Mouse (Mus musculus): ENCODE data around the gene Jam2.

The Jam2 gene

DNA sequence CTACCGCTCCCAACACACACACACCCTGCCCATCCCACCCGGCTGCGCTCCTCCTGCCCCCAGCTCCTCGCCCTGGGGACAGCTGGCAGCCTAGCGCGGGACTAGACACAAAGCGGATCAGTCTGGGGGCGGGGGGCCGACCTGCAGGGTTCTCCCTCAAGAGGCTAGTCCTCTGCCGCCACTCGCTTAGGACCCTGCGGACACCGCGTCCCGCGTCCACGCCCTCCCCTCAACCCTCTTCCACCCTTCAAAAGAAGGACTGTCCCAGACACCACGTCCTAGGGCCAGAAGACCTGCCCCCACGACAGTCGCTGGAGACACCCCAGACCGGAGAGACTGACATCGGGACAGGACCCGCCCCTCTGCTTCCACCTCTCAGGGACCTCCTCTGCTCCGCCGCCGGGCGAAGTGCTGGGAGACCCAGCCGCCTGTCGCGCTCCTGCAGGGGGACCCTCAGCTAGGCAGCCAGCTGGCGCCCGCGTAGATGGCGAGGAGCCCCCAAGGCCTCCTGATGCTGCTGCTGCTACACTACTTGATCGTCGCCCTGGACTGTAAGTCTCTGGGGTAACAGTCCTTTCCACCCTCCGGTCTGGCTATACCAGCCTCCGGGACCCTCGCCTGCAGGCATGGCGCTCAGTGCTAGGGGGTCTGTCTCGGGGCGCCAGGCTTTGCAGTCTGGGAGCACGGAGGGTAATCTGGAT is at the start of gene Jam2:
Gene Jam2 (plus strand): TSS at position 121 of the 701 bp plus-strand sequence.
- peak; percentile 73 for DNase-seq (ENCODE audit: low spot score)

DNA sequence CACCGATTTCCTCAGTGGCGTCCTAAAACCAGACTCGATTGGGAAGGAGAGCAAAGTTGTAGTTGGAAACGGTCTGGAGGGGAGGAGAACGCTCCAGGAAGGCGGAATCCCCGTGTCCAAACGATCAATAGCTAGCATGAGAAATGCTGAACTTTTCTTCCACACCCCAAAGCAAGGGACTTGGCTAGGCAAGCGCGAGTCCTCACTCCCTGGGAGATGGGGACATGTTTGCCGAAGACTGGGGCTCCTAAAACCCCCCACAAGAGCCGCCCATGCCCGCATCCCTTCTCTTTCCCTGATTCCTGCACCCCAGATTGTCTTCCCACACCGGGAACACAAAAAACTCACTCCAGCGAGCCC is 39.1 kb upstream of the Jam2 start:
- no peak for DNase-seq (ENCODE audit: low spot score)

DNA sequence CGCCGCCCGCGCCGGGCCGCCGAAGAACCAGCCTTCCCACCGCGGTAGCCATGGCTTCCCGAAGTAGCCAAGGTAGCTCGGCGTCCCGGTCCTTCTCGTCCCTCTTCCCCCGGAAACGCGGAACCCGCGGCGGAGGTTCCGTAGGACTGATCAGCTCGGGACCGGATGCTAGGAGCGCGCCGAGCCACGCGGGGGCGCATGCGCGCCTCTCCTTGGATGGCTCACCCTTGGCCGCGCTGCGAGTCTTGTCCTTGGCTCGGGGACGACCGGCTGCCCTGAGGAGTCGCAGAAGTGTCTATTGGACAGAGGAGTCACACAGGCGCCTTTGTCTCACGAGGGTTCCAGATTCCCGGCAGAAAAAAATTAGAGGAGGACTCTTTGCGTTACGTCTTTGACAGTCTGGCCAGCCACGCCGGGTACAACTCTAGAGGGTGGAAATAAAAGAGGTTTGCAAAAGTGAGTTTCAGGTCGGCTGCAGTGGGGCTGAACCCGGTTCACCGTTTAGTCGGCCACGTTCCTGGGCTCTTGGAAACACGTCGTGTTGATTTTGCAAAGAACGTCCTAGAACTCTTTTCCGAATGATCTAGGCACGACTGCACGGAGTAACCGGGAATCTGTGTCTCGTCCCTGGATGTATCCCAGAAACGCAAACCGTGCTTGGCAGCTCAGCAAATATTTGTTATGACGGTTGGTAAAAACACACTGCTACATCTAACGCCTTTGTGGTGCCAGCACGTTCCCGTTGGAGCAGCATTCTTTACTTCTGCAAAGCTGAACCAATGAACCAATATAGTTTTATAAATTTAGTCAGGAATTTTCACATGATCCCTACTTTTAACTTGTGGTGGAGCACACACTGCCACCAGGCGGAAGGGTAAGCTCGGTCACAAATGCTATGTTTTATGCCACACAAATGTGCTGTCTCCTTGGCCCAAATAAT is 38.5 kb upstream of the Jam2 start, which contains the start of gene Mrpl39:
Gene Mrpl39 (minus strand): TSS at position 577 of the 940 bp plus-strand sequence.
- DNase-seq (ENCODE audit: low spot score), result peak; percentile 89

DNA sequence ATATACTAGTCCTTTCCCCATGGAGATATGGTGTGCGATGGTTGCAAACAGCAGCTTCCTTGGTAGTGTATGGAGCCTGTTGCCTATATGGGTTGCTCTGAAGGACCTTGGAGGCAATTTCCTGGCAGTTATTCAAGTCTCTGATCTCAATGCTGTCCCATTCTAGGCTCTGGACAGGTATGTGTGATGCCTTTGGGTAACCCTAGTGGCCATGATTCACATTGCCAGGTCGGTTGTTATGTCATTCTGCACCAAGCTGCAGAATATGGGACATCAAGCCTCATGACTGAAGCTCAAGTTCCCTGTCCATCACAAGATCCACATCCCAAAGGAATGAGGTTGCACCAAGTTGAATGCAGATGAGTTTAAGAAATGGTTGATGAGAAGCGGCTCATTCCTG is 36.6 kb upstream of the Jam2 start:
- DNase-seq (ENCODE audit: low spot score), result no peak

DNA sequence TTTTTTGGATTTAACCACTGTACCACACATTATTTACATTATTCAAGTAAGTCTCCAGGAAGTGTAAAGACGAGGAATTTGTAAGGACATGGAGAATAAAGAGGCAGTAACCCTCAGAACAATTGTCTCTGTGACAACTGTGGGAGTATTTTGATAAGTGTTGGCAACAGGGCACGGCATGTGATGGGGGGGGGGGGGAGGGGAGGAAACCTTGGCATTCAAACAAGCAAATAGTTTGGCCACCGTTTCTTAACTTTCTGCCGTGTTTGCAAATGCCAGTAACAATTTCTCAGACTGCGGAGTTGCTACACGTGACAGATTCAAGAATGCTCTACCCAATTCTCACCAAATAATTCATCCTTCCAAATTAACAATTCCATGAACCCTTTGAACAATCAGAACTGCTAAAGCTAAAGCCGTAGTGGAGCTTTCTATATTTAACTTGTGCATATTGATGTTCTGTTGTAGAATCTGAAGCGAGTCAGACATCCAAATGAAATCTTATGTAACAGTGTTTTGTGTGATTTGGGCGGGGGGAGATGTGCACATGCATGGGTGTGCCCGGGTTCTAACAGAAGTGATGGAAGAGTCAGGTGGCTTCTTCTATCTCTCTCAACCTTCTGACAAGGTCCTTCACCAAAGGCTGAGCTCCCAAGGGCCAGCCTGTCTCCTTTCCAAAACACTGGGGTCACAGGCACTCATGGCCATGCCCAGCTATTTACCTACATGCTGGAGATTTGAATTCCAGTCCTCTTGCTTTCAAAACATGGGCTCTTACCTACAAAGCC is 29.0 kb upstream of the Jam2 start:
- no peak for DNase-seq (ENCODE audit: low spot score)

DNA sequence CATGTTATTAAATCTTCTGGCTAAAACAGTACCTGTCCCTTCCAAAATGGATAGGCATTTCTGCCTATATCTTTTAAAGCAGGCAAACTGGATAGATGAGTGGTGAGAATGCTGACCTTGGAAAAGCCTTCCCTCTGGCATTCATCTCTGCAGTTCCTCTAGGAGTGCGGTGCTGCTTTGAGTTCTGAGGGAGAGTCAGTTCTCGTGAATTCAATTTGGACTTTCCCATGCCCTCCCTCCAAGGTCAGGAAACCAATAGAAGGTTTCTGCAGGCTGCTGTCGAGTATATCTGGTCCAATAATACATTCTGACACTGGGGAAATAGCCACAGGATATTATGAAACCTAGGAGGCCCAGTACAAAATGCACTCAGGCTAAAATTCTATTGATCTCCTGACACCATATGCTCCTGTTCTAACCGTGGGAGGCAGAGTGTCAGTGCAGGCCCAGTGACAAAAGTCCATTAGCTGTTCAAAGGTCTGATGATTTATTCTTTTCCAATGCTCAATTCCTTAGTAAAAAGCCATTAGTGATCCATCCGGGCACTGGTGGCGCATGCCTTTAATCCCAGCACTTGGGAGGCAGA is 28.1 kb upstream of the Jam2 start:
- DNase-seq (ENCODE audit: low spot score), result no peak

DNA sequence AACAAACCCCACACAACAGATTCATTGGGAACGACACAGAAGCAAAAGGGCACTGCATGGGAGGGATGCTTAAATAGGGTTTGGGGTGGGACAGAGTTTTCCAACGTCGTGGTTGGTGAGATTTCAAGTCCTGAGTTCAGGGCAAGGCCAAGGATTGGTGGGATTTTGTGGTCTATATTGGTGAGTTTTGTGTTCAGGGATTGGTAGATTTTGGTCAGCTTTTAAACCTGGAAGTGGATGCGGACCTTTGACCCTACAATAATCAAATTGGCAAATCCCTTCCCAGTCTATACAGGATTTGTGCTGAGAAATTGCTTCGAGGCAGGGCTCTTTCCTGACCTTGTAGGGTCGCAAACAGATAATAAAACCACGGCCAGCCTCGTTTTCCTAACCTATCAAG is 6.0 kb upstream of the Jam2 start:
- no peak for DNase-seq (ENCODE audit: low spot score)

DNA sequence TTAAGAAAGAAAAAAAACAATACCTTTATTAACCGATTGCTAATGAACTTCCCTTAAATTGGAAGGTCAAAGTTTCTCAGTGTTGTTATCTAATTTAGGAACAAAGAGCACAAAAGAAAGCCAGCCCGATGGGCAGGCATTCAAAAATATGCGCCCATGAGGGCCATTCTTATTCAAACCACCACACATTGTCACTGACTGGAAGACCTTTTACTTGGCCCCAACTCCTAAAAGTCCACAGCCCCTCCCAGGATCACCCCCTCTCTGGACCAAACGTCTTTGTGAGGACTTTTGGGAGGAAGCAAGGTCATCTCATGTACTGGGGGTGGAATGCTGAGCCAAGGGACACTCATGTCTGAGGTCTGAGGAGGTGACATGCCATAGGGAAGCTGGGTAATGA is 4.7 kb upstream of the Jam2 start:
- no peak for DNase-seq (ENCODE audit: low spot score)

DNA sequence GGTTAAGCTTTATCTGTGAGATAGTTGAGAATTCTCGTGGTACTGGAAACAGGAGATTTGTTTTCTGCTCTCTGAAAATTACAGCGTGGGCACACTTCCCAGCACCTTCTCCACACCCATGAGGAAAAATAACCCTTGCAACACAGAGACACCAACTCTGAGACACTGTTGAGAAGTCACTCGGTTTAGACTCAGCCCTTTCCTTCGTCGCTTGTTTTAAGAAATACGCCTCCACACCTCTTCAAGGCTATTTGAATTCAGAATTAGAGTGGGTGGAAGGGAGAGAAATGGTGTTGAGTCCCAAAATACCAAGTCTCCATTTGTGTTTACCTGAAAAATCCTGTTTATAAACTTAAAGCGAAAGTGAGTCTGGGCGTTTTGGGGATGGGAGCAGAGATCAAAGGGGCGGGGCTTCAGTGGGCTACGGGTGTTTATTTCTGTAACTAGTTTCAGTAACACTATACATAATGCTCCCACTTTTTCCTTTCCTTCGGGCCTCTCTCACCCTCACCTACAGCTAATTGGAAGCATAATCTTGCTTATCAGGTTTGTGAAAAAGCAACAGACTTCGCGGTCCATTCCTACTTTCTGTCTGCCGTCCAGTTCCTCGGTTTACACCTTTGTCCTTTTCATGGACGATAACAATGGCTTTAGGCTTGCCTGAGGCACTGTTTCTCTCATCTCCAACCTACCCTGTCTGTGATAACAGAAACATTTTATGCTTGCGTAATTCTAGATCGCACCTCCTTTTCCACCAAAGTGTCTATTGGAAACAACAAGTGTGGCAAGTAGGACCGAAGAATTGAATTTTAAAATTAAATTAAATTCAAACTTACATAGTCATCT is 4.1 kb upstream of the Jam2 start:
- no peak for DNase-seq (ENCODE audit: low spot score)

DNA sequence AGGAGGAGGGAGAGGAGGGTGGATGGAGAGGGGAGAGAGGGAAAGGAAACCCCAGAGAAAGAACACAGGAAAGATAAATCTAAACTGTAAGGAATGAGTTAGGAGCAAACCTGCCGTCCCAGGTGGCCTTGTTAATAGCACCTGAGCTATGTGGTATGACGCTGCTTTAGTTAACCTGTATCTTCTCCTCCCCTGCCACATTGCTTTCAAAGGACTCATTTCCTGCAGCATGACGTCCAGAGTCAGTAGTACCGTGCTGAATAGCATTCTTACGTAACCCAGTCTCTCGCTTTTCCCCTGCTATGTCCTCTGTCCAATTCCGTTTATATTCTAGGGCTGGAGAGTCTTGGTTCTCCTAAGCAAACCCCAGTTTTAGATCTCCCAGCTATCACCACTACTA is 3.0 kb upstream of the Jam2 start:
- DNase-seq (ENCODE audit: low spot score), result no peak

DNA sequence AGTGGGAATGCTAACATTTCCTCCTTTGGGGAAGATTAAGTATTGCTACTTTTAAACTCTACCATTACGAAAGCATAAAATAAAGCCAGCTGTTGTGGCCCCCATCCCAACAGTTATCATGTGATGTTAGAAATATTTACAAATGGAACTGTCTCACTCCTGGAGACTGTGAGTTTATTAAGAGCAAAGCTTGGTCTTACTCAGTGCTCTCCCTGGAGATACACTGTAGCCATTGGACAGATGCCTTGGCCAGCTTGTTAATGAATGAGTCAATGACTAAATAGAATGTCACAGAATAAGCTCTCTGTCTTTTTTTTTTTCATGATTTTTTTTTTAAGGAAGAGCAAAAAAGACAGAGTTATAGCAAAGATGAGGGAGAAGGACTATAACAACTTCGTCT is 2.5 kb upstream of the Jam2 start:
- no peak for DNase-seq (ENCODE audit: low spot score)

DNA sequence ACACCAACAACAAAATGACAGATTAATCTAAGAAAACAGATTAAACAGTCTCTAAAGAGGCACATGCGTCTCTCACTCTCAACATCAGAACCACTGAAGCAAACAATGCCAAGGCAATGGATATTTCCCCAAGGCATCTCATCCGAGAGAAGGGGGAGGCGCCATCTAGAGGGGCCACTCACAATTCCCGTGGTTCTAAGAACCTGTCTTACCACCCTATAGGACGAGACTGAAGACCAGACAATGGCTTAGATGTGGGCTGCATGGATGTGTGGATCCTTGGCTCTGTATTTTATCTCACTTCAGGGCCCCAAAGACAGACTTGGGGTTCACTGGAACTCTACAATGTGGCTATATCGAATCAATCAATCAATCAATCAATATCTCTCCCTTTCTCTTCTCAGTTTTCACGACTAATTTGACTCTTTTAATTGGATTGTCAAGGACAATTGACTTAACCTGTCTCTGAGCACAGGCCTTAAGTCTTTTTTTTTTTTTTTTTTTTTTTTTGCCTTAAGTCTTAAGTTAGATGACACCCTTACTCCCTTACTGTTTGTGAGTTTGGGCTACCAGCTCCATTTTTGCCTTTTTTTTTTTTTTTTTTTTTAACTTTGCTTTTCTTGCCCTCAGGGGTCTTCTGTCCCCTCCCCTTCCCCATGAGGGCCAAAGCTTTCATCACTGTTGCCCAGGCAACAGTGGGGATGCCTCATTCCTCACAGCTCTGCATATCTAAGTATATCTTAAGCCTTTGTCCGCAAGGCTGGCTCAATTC is 1.2 kb upstream of the Jam2 start:
- no peak for DNase-seq (ENCODE audit: low spot score)

DNA sequence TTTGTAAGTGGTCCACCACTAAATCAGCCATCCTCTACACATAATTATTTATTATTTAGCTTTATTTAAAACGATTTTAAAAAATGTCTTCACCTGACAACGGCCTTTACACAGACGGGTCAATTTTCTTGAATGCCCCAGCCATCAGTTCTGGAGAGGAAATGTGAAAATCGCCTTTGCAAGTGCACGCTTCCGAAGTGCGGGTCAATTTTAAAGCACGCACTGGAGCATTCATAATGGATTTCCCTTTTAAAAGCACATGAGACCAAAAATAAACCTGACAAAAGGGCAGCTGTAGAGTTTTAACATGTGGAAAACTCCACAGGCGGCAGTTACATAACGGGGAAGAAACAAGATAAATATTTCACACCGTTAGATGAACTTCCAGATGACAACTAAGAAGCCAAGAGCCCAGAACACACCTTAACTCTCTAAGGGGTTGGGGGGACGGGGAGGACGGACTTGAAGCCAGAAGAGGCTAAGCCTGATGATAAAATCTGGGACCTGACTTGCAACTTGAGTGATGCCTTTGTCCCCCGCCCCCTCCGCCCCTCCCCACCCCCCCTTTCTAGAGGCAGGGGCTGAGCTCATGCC is 558 bp upstream of the Jam2 start:
- no peak for DNase-seq (ENCODE audit: low spot score)

DNA sequence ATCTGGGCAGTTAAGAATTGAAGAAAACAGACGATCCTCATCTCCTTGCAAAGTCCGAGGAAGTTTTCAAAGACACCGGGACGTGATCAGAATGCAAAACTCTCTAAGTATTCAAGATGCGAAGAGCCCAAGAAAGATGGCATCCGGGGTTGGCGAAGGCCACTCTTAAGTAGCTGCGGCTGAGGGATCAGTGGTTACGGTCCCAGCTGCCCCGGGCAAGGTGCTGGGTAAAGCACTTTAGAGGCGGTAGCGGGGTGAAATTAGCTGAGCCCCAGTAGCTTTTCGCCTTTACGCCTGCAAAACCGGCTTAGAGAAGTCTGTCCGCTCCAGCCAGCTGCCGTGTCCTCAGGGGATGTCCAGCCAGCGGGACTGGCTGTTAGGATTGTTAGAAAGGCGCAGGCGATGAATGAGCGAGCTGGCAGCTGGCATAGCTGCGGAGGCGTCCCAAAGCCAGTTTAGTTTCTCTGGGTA is 873 bp downstream of the Jam2 start:
- DNase-seq (ENCODE audit: low spot score), result no peak

DNA sequence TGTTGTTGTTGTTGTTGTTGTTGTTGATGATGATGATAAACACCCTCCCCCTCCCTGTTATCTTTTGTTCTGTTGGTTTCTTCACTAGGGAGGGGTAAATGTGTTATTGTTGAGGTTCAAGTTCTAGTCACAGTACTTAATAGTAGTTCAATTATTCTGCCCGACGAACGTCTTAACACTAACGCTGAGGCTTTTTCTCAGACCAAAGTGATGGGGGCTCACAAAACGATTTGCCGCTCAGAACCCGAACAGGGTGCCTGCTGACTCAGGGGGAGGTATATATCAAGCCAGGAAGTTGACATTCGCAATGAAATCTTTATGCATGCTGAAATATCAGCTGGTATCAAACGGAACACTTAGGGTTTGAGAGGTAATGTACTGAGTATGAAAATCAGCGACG is 1.4 kb downstream of the Jam2 start:
- no peak for DNase-seq (ENCODE audit: low spot score)

DNA sequence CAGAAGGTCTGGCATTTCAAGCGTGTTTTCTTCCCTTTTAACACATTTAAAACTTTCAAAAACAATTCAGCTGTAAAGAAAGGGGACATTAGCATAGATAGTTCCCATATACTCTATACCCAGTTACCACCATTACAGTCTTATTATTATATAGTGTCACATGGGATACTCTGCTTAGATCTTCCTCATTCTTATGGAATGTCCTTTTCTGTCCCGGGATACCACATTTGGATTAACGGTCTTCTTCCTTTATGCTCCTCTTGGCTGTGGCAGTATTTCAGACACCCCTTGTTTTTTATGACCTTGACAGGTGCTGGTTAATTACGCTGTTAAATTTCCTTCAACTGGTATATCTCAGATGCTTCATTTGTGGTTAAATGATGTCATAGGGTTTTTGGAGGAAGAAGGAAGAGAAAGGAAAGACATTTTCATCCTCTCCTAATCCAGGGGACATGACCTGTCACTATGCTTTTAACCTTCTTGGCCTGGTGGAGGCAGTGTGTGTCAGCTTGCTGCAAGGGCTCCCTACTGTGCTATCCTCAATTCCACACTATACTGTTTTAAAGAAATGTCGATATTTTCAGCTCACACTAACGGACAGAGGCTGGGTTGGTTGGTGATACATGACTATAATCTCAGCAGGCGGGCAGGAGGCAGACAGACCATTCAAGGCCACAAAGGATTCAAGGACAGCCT is 2.3 kb downstream of the Jam2 start:
- DNase-seq (ENCODE audit: low spot score), result no peak

DNA sequence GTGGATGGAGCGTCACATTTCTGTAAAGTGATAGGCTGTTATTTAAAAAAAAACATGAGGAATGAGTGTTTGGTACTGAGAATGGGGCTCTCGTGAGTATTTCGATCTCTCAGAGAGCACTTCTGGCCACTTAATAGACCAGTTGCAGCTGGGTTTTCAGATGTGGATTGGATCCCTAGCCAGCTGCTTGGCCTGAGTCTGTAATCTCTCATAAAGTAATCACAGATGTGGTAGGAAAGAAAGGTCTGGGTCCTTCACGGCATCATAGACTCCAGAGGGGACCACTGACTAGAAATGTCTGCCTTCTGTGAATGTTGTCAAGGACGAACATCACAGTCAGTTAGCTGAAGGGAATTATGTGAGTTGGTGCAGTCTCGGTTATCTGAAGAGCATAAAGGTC is 4.5 kb downstream of the Jam2 start:
- DNase-seq (ENCODE audit: low spot score), result no peak

DNA sequence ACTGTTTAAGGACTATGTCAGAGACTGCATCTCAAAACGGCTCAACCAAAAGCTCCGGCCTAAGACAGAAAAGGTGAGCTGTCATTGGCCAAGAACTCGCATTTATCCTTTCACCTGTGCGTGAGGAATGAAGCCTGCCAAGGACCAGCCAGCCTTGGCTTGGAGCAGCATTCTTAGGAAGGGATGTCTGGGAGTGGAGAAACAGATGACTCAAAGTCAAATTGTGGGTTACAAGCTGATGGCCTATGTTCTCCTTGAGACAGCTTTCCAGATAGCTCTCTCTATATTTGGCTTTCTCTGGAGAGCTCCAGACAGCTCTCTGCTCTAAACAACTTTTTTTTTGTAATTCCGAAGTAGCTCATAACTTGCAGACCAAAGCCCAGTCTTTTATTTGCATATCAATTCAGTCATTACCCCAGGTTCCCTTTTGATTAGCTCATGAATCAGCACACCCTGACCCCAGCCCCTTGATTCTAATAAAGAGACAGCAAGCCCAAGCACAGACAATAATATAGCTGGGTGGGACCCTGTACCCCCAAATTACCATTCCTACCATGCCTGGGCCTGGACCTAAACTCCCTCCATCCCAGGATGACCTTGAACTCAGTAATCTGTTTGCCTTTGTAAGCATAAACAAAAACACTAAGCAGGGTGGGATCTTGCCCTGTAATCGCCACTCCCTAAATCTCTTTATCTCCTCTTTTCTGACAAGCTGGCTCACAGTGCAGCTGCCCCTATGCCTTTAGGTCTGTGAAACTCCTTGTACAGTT is 5.1 kb downstream of the Jam2 start:
- no peak for DNase-seq (ENCODE audit: low spot score)

DNA sequence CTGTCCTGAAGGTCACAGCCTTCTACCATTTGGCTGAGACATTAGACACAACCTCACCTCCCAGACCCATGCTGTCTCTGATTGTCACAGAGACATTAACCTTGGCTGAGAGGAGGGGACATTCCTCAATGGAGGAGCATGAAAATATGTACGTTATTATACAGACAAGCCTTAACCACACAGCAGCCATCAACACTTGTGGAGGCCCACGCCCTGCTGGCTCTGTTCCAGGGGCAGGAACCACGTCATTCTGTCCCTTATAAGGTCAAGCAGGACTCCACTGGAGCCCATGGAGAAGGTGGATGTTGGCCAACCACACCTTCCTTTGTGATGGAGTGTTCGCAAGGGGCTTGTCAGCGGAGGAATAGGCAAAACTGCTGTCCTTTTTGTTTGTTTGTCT is 5.8 kb downstream of the Jam2 start:
- no peak for DNase-seq (ENCODE audit: low spot score)

All from ovary, adult 18-20 months (tissue).